Mouse (Mus musculus) C2C12 (cell line): ENCODE measurements around the gene Adamts16.

ENCODE experiments used
- CEBPB ChIP-seq: IDR thresholded peaks from one replicate; pipeline ENCODE4 v1.6.1; 2011; ENCODE audit warnings: low read depth, mild to moderate bottlenecking, control low read depth, moderate library complexity
- CTCF ChIP-seq: IDR thresholded peaks from one replicate; pipeline ENCODE4 v1.5.1; 2011; ENCODE audit not compliant: control insufficient read depth, insufficient read depth, insufficient read length
- MYOD1 ChIP-seq: IDR thresholded peaks from one replicate; pipeline ENCODE4 v1.6.1; 2011; ENCODE audit warnings: low read depth; ENCODE audit not compliant: control insufficient read depth, insufficient read length

- no peak for TF ChIP-seq CTCF
- TF ChIP-seq MYOD1: no peak
- TF ChIP-seq CEBPB: no peak
Observed at GRCm38 (mm10) chr13:70702904-70703303, 138.7 kb downstream of the Adamts16 start.
